Mouse (Mus musculus): ENCODE measurements at regions not wholly inside any gene's neighbourhood (a gene's known extent, or its start where the extent isn't known, plus 50 kb on each side); places are given as distances from the start of the nearest gene placed in this dataset.

- H3K27me3 ChIP-seq (ENCODE audit: insufficient read depth, low read length): peaks cover 6% of the 10 kb centered on the region; the same call in 1 of the 2 replicates
- H3K4me1 ChIP-seq (ENCODE audit: insufficient read depth, low read depth, low read length): peaks cover 58% of the 10 kb centered on the region
- ATAC-seq (ENCODE audit: extremely low read depth, insufficient number of reproducible peaks, low FRiP score, poor library complexity, severe bottlenecking) (no peak), DNase-seq (ENCODE audit: low spot score) (no peak)
- H3K36me3 ChIP-seq (replicated peaks): no peaks in the 10 kb centered on the region
- no peaks in the 10 kb centered on the region for H3K9me3 ChIP-seq (replicated peaks)
- H3K4me3 ChIP-seq (ENCODE audit: low read depth, low read length): no peak overlapping the region
- TF ChIP-seq CTCF (IDR thresholded peaks at IDR 0.05; ENCODE audit: low read depth, low read length): no peak
- TF ChIP-seq GATA1 (IDR thresholded peaks at IDR 0.05; ENCODE audit: borderline replicate concordance, low read length): no peak
- TF ChIP-seq GATA2 (IDR thresholded peaks at IDR 0.05; ENCODE audit: borderline replicate concordance, low read depth, low read length): no peak
- TF ChIP-seq TAL1 (conservative IDR thresholded peaks at IDR 0.05; ENCODE audit: low read depth, low read length): no peak
- no peak for TF ChIP-seq POLR2AphosphoS5 (IDR thresholded peaks at IDR 0.05; ENCODE audit: insufficient replicate concordance, low read depth, low read length)
These were observed 78.7 kb downstream of the Zfp36l1 start for GRCm38 (mm10) chr12:80034100-80034499.

GRCm38 (mm10) chr12:80032520-80032919, 80.3 kb downstream of the Zfp36l1 start:
- DNase-seq (ENCODE audit: low spot score) (no peak), ATAC-seq (ENCODE audit: extremely low read depth, insufficient number of reproducible peaks, low FRiP score, poor library complexity, severe bottlenecking) (no peak)
- H3K36me3 ChIP-seq (replicated peaks): no peaks in the 10 kb centered on the region
- H3K4me1 ChIP-seq (ENCODE audit: insufficient read depth, low read depth, low read length): peaks cover 50% of the 10 kb centered on the region
- H3K27me3 ChIP-seq (ENCODE audit: insufficient read depth, low read length): peaks cover 9% of the 10 kb centered on the region
- no peak for TF ChIP-seq GATA2 (IDR thresholded peaks at IDR 0.05; ENCODE audit: borderline replicate concordance, low read depth, low read length)
- TF ChIP-seq TAL1 (conservative IDR thresholded peaks at IDR 0.05; ENCODE audit: low read depth, low read length): no peak
- TF ChIP-seq GATA1 (IDR thresholded peaks at IDR 0.05; ENCODE audit: borderline replicate concordance, low read length): no peak
- TF ChIP-seq CTCF (IDR thresholded peaks at IDR 0.05; ENCODE audit: low read depth, low read length): no peak
- TF ChIP-seq POLR2AphosphoS5 (IDR thresholded peaks at IDR 0.05; ENCODE audit: insufficient replicate concordance, low read depth, low read length): no peak
- H3K4me3 ChIP-seq (ENCODE audit: low read depth, low read length): no peak overlapping the region
- peaks cover 2% of the 10 kb centered on the region; the same call in 1 of the 2 replicates for H3K9me3 ChIP-seq (replicated peaks)

- H3K27me3 ChIP-seq (ENCODE audit: insufficient read depth, low read length): peaks cover 40% of the 10 kb centered on the region
- H3K9me3 ChIP-seq (replicated peaks): peaks cover 5% of the 10 kb centered on the region
- no peak for ATAC-seq (ENCODE audit: extremely low read depth, insufficient number of reproducible peaks, low FRiP score, poor library complexity, severe bottlenecking)
- no peak overlapping the region for H3K4me3 ChIP-seq (ENCODE audit: low read depth, low read length)
- no peaks in the 10 kb centered on the region for H3K36me3 ChIP-seq (replicated peaks)
- no peak for TF ChIP-seq POLR2AphosphoS5 (IDR thresholded peaks at IDR 0.05; ENCODE audit: insufficient replicate concordance, low read depth, low read length)
- TF ChIP-seq GATA2 (IDR thresholded peaks at IDR 0.05; ENCODE audit: borderline replicate concordance, low read depth, low read length): no peak
- TF ChIP-seq GATA1 (IDR thresholded peaks at IDR 0.05; ENCODE audit: borderline replicate concordance, low read length): no peak
- no peak for TF ChIP-seq TAL1 (conservative IDR thresholded peaks at IDR 0.05; ENCODE audit: low read depth, low read length)
- TF ChIP-seq CTCF (IDR thresholded peaks at IDR 0.05; ENCODE audit: low read depth, low read length): no peak
- H3K4me1 ChIP-seq (ENCODE audit: insufficient read depth, low read depth, low read length): peaks cover 21% of the 10 kb centered on the region; the same call in 1 of the 2 replicates
- DNase-seq (ENCODE audit: low spot score): no peak
These were observed 84.5 kb downstream of the Zfp36l1 start for GRCm38 (mm10) chr12:80028301-80028700.

GRCm38 (mm10) chr12:80023107-80024078, 89.4 kb downstream of the Zfp36l1 start:
- H3K27me3 ChIP-seq (ENCODE audit: insufficient read depth, low read length): peaks cover 51% of the 10 kb centered on the region
- H3K4me1 ChIP-seq (ENCODE audit: insufficient read depth, low read depth, low read length): peaks cover 31% of the 10 kb centered on the region
- ATAC-seq (ENCODE audit: extremely low read depth, insufficient number of reproducible peaks, low FRiP score, poor library complexity, severe bottlenecking): no peak
- no peak for DNase-seq (ENCODE audit: low spot score)
- H3K36me3 ChIP-seq (replicated peaks): no peaks in the 10 kb centered on the region
- no peak overlapping the region for H3K4me3 ChIP-seq (ENCODE audit: low read depth, low read length)
- TF ChIP-seq CTCF (IDR thresholded peaks at IDR 0.05; ENCODE audit: low read depth, low read length) (no peak), POLR2AphosphoS5 (IDR thresholded peaks at IDR 0.05; ENCODE audit: insufficient replicate concordance, low read depth, low read length) (no peak), GATA1 (IDR thresholded peaks at IDR 0.05; ENCODE audit: borderline replicate concordance, low read length) (no peak)
- peaks cover 5% of the 10 kb centered on the region for H3K9me3 ChIP-seq (replicated peaks)

- TF ChIP-seq GATA1 (IDR thresholded peaks at IDR 0.05; ENCODE audit: borderline replicate concordance, low read length) (no peak), GATA2 (IDR thresholded peaks at IDR 0.05; ENCODE audit: borderline replicate concordance, low read depth, low read length) (no peak), CTCF (IDR thresholded peaks at IDR 0.05; ENCODE audit: low read depth, low read length) (no peak), POLR2AphosphoS5 (IDR thresholded peaks at IDR 0.05; ENCODE audit: insufficient replicate concordance, low read depth, low read length) (no peak), TAL1 (conservative IDR thresholded peaks at IDR 0.05; ENCODE audit: low read depth, low read length) (no peak)
- H3K4me3 ChIP-seq (ENCODE audit: low read depth, low read length): no peak overlapping the region
- H3K9me3 ChIP-seq (replicated peaks): peaks cover 2% of the 10 kb centered on the region
- no peak for DNase-seq (ENCODE audit: low spot score)
- ATAC-seq (ENCODE audit: extremely low read depth, insufficient number of reproducible peaks, low FRiP score, poor library complexity, severe bottlenecking): no peak
- H3K4me1 ChIP-seq (ENCODE audit: insufficient read depth, low read depth, low read length): peaks cover 28% of the 10 kb centered on the region
- H3K36me3 ChIP-seq (replicated peaks): no peaks in the 10 kb centered on the region
- peaks cover 48% of the 10 kb centered on the region for H3K27me3 ChIP-seq (ENCODE audit: insufficient read depth, low read length)
These were observed 90.4 kb downstream of the Zfp36l1 start for GRCm38 (mm10) chr12:80022181-80023106.
